Mouse (Mus musculus) midbrain, embryonic 11.5 days (tissue): Measurements from ENCODE around the gene Sgms2. TPM values are rescaled to one million over a fixed set of nuclear protein-coding genes. Genes with fewer than 3 reads are reported as not detected.

Experiments
- ATAC-seq: fragments of 200-750 bp; cut with Nextera tagmentation; 2 replicates; pipeline ENCODE4 v1.8.0; 2017; ENCODE audit warnings: moderate TSS enrichment, moderate library complexity; ENCODE audit not compliant: low FRiP score
- DNase-seq: peaks from one replicate; pipeline ENCODE4 v3.0.0; 2015; ENCODE audit warnings: low spot score; ENCODE audit errors: missing footprints
- H3K27ac ChIP-seq: fragments of 300-500 bp; sonication (generic); 2 replicates; pipeline ENCODE4 v1.5.1; 2014; ENCODE audit warnings: low read depth, low read length
- H3K27me3 ChIP-seq: fragments of 300-500 bp; sonication (generic); 2 replicates; pipeline ENCODE4 v1.6.1; 2014; ENCODE audit warnings: mild to moderate bottlenecking, low read length, moderate library complexity, mixed read lengths; ENCODE audit not compliant: control insufficient read depth, insufficient read depth
- H3K36me3 ChIP-seq: fragments of 300-500 bp; sonication (generic); 2 replicates; pipeline ENCODE4 v1.6.1; 2014; ENCODE audit warnings: mild to moderate bottlenecking, low read length, moderate library complexity, mixed read lengths; ENCODE audit not compliant: control insufficient read depth, insufficient read depth
- H3K4me1 ChIP-seq: fragments of 300-500 bp; sonication (generic); 2 replicates; pipeline ENCODE4 v1.6.1; 2014; ENCODE audit warnings: low read length; ENCODE audit not compliant: control insufficient read depth, insufficient read depth
- H3K4me2 ChIP-seq: fragments of 300-500 bp; sonication (generic); 2 replicates; pipeline ENCODE4 v1.6.1; 2014; ENCODE audit warnings: mild to moderate bottlenecking, moderate library complexity
- H3K4me3 ChIP-seq: fragments of 300-500 bp; sonication (generic); 2 replicates; pipeline ENCODE4 v1.5.1; 2014; ENCODE audit warnings: low read depth, low read length
- H3K9ac ChIP-seq: fragments of 300-500 bp; sonication (generic); 2 replicates; pipeline ENCODE4 v1.6.1; 2014; ENCODE audit warnings: low read length
- H3K9me3 ChIP-seq: fragments of 300-500 bp; sonication (generic); 2 replicates; pipeline ENCODE4 v1.6.1; 2016; ENCODE audit warnings: low read length; ENCODE audit not compliant: control insufficient read depth
- WGBS: fragments of 180-500 bp; shearing (Covaris S2); extraction: QIAGEN DNeasy Blood & Tissue Kit; methylation state at CpG from one replicate; pipeline ENCODE4 v1.1.7; 2014; 5-methylcytosine and 5-hydroxymethylcytosine counted together
- polyA plus RNA-seq: library from polyadenylated mRNA; unstranded; fragments of >200 nt; fragmentation: Nextera tagmentation; extraction: Ambion mirVana; gene quantifications from 2 replicates; pipeline ENCODE4 v1.2.1, GENCODE M21; 2014

Gene Sgms2
- polyA plus RNA-seq, 1 experiment from 2014 or later, result 0.70 TPM

GRCm38 (mm10) chr3:131476002-131476401 lies 15.2 kb downstream of the Sgms2 start:
- no peaks in the 10 kb centered on the region for H3K36me3 ChIP-seq
- 94% methylated on average over 10 of the region's 10 CpGs for WGBS
- H3K9me3 ChIP-seq, result no peaks in the 10 kb centered on the region
- H3K27me3 ChIP-seq, result no peaks in the 10 kb centered on the region
- no peak overlapping the region for H3K27ac ChIP-seq
- H3K9ac ChIP-seq, result no peak overlapping the region
- H3K4me1 ChIP-seq, result peaks cover 7% of the 10 kb centered on the region; the same call in 1 of the 2 replicates
- no peak for DNase-seq
- H3K4me2 ChIP-seq, result no peak overlapping the region
- no peak for ATAC-seq
- no peak overlapping the region for H3K4me3 ChIP-seq

GRCm38 (mm10) chr3:131474526-131474925 lies 16.7 kb downstream of the Sgms2 start:
- H3K4me3 ChIP-seq, result no peak overlapping the region
- no peaks in the 10 kb centered on the region for H3K36me3 ChIP-seq
- H3K4me2 ChIP-seq, result no peak overlapping the region
- WGBS, result 78% methylated on average over 13 of the region's 13 CpGs
- DNase-seq (peak; percentile 49), ATAC-seq (no peak)
- H3K9me3 ChIP-seq, result no peaks in the 10 kb centered on the region
- H3K27ac ChIP-seq, result no peak overlapping the region
- H3K27me3 ChIP-seq, result no peaks in the 10 kb centered on the region
- peaks cover 7% of the 10 kb centered on the region; the same call in 1 of the 2 replicates for H3K4me1 ChIP-seq
- H3K9ac ChIP-seq, result no peak overlapping the region

GRCm38 (mm10) chr3:131473496-131473895 lies 17.7 kb downstream of the Sgms2 start:
- Histone ChIP-seq H3K27me3 (no peaks in the 10 kb centered on the region), H3K36me3 (no peaks in the 10 kb centered on the region), H3K4me3 (no peak overlapping the region), H3K4me2 (no peak overlapping the region), H3K27ac (no peak overlapping the region), H3K9me3 (no peaks in the 10 kb centered on the region), H3K9ac (no peak overlapping the region), H3K4me1 (peaks cover 7% of the 10 kb centered on the region; the same call in 1 of the 2 replicates)
- DNase-seq (peak; percentile 10), ATAC-seq (no peak)
- 40% methylated on average over 1 of the region's 1 CpGs for WGBS

- H3K4me2 ChIP-seq, result no peak overlapping the region
- no peak overlapping the region for H3K27ac ChIP-seq
- no peaks in the 10 kb centered on the region for H3K27me3 ChIP-seq
- H3K9me3 ChIP-seq, result no peaks in the 10 kb centered on the region
- DNase-seq (peak; percentile 86), ATAC-seq (peak; percentile 67)
- no peak overlapping the region for H3K9ac ChIP-seq
- H3K4me1 ChIP-seq, result peaks cover 7% of the 10 kb centered on the region; the same call in 1 of the 2 replicates
- 42% methylated on average over 6 of the region's 6 CpGs for WGBS
- no peaks in the 10 kb centered on the region for H3K36me3 ChIP-seq
- no peak overlapping the region for H3K4me3 ChIP-seq
Observed at GRCm38 (mm10) chr3:131471836-131472235, 19.4 kb downstream of the Sgms2 start.

- no peaks in the 10 kb centered on the region for H3K27me3 ChIP-seq
- DNase-seq, result peak; percentile 82
- no peak overlapping the region for H3K4me3 ChIP-seq
- no peaks in the 10 kb centered on the region for H3K36me3 ChIP-seq
- no peak overlapping the region for H3K27ac ChIP-seq
- no peak overlapping the region for H3K4me2 ChIP-seq
- peak; percentile 40 for ATAC-seq
- 65% methylated on average over 11 of the region's 11 CpGs for WGBS
- no peaks in the 10 kb centered on the region for H3K9me3 ChIP-seq
- peaks cover 7% of the 10 kb centered on the region; the same call in 1 of the 2 replicates for H3K4me1 ChIP-seq
- H3K9ac ChIP-seq, result no peak overlapping the region
Observed at GRCm38 (mm10) chr3:131471435-131471834, 19.8 kb downstream of the Sgms2 start.

- DNase-seq (peak; percentile 81), ATAC-seq (peak; percentile 84)
- Histone ChIP-seq H3K4me2 (no peak overlapping the region), H3K4me3 (no peak overlapping the region), H3K36me3 (no peaks in the 10 kb centered on the region), H3K9me3 (no peaks in the 10 kb centered on the region), H3K27me3 (no peaks in the 10 kb centered on the region), H3K4me1 (peaks cover 7% of the 10 kb centered on the region; the same call in 1 of the 2 replicates), H3K9ac (no peak overlapping the region), H3K27ac (no peak overlapping the region)
- 35% methylated on average over 9 of the region's 9 CpGs for WGBS
Observed at GRCm38 (mm10) chr3:131470837-131471236, 20.4 kb downstream of the Sgms2 start.

- peaks cover 7% of the 10 kb centered on the region; the same call in 1 of the 2 replicates for H3K4me1 ChIP-seq
- ATAC-seq (no peak), DNase-seq (peak; percentile 69)
- no peak overlapping the region for H3K9ac ChIP-seq
- H3K4me3 ChIP-seq, result no peak overlapping the region
- 13% methylated on average over 3 of the region's 3 CpGs for WGBS
- H3K27me3 ChIP-seq, result no peaks in the 10 kb centered on the region
- no peak overlapping the region for H3K4me2 ChIP-seq
- no peaks in the 10 kb centered on the region for H3K36me3 ChIP-seq
- H3K9me3 ChIP-seq, result no peaks in the 10 kb centered on the region
- no peak overlapping the region for H3K27ac ChIP-seq
Observed at GRCm38 (mm10) chr3:131469636-131470035, 21.6 kb downstream of the Sgms2 start.

- H3K27me3 ChIP-seq, result no peaks in the 10 kb centered on the region
- H3K36me3 ChIP-seq, result no peaks in the 10 kb centered on the region
- DNase-seq (peak; percentile 56), ATAC-seq (no peak)
- H3K4me3 ChIP-seq, result no peak overlapping the region
- H3K9me3 ChIP-seq, result no peaks in the 10 kb centered on the region
- H3K27ac ChIP-seq, result no peak overlapping the region
- H3K9ac ChIP-seq, result no peak overlapping the region
- WGBS, result 91% methylated on average over 6 of the region's 6 CpGs
- H3K4me1 ChIP-seq, result no peaks in the 10 kb centered on the region
- H3K4me2 ChIP-seq, result no peak overlapping the region
Observed at GRCm38 (mm10) chr3:131466371-131466770, 24.8 kb downstream of the Sgms2 start.

- 86% methylated on average over 3 of the region's 3 CpGs for WGBS
- DNase-seq (peak; percentile 21), ATAC-seq (no peak)
- Histone ChIP-seq H3K4me3 (no peak overlapping the region), H3K4me2 (no peak overlapping the region), H3K27ac (no peak overlapping the region), H3K9me3 (no peaks in the 10 kb centered on the region), H3K27me3 (no peaks in the 10 kb centered on the region), H3K4me1 (no peaks in the 10 kb centered on the region), H3K36me3 (no peaks in the 10 kb centered on the region), H3K9ac (no peak overlapping the region)
Observed at GRCm38 (mm10) chr3:131465536-131466260, 25.5 kb downstream of the Sgms2 start.
